Mouse (Mus musculus) spleen, adult 2 months (tissue): ENCODE measurements at regions not wholly inside any gene's neighbourhood (a gene's known extent, or its start where the extent isn't known, plus 50 kb on each side); places are given as distances from the start of the nearest gene placed in this dataset.

Source experiments
- DNase-seq, 2 experiments: peaks; one replicate each; pipeline versions ENCODE4 v3.0.0 to v3.0.0-alpha.2; 2012 to 2021; ENCODE audit warnings: low spot score in 2 of 2, low read depth in 1 of 2
- H3K27ac ChIP-seq: fragments of 200-500 bp; 2 replicates; pipeline ENCODE4 v1.5.1; 2012; ENCODE audit warnings: low read length, inconsistent platforms; ENCODE audit not compliant: insufficient read depth
- H3K27me3 ChIP-seq: fragments of 200-500 bp; 2 replicates; pipeline ENCODE4 v1.6.1; 2012; ENCODE audit warnings: mild to moderate bottlenecking, moderate library complexity, low read length, inconsistent platforms; ENCODE audit not compliant: control insufficient read depth, insufficient read depth
- H3K36me3 ChIP-seq: fragments of 200-500 bp; 2 replicates; pipeline ENCODE4 v1.6.1; 2012; ENCODE audit warnings: mild to moderate bottlenecking, low read length, inconsistent platforms; ENCODE audit not compliant: control insufficient read depth, insufficient read depth
- H3K4me1 ChIP-seq: fragments of 200-500 bp; 2 replicates; pipeline ENCODE4 v1.6.1; 2011; ENCODE audit warnings: inconsistent platforms; ENCODE audit not compliant: control insufficient read depth, insufficient read depth, insufficient read length
- H3K4me3 ChIP-seq: fragments of 200-500 bp; 2 replicates; pipeline ENCODE4 v1.5.1; 2011; ENCODE audit warnings: mild to moderate bottlenecking, inconsistent platforms; ENCODE audit not compliant: insufficient read depth, insufficient read length; ENCODE audit errors: extremely low read depth
- CTCF ChIP-seq: fragments of 200-500 bp; IDR thresholded peaks from 2 replicates; pipeline ENCODE4 v1.5.1; 2011; ENCODE audit warnings: mild to moderate bottlenecking, inconsistent platforms; ENCODE audit not compliant: insufficient read depth, insufficient read length, insufficient replicate concordance; ENCODE audit errors: extremely low read depth
- POLR2A ChIP-seq: fragments of 200-500 bp; IDR thresholded peaks from 2 replicates; pipeline ENCODE4 v1.6.1; 2011; ENCODE audit warnings: low read depth, low read length, inconsistent platforms
- WGBS: fragments of 180-500 bp; shearing (Covaris S2); methylation state at CpG from one replicate; pipeline ENCODE4 v1.1.7; 2018; 5-methylcytosine and 5-hydroxymethylcytosine counted together

DNA sequence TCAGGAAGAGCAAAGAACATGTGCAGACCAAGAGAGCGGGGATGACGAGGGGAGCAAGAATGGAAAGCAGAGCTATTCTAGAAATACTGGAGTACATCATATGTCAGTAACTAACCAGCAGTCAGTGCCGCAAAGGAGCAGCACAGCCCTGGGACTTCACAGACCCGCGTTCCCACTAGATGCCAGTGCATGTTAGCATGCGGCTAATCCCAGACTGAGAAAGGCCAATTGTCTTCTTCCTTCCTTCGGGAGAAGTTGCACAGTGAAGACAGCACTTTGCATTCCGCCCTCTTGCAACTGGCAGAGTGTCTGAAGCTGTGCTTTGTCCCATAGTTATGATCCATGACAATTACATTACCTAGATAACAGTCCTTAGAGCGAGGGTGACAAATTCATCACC lies 246.1 kb upstream of the Bmper start:
- no peak for TF ChIP-seq CTCF
- TF ChIP-seq POLR2A, result no peak
- H3K4me3 ChIP-seq, result no peak overlapping the region
- no peak for DNase-seq
- H3K36me3 ChIP-seq, result no peaks in the 10 kb centered on the region
- 85% methylated on average over 9 of the region's 9 CpGs for WGBS
- no peaks in the 10 kb centered on the region for H3K4me1 ChIP-seq
- no peaks in the 10 kb centered on the region for H3K27me3 ChIP-seq
- no peak overlapping the region for H3K27ac ChIP-seq

DNA sequence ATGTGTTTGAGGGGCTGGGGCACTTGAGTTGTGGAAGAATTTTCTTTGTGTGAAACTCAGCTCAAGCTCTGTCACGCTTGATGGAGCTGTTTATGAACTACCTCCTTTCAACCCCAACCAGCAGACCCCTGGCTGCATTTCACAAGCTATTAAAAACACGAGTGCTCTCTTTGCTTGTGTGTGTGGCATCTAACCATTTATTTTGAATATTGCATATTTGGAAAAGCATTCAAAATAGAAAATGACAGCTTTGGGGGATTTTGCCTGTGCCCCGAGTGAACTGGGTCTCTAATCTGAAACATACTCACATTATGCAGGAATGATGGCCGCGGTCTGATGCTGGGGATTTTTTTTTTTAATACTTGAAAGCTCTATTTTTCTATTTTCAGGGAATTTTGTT lies 243.2 kb upstream of the Bmper start:
- 85% methylated on average over 5 of the region's 5 CpGs for WGBS
- Histone ChIP-seq H3K27ac (no peak overlapping the region), H3K36me3 (no peaks in the 10 kb centered on the region), H3K27me3 (no peaks in the 10 kb centered on the region), H3K4me1 (no peaks in the 10 kb centered on the region), H3K4me3 (no peak overlapping the region)
- TF ChIP-seq CTCF (no peak), POLR2A (no peak)
- DNase-seq, result no peak

DNA sequence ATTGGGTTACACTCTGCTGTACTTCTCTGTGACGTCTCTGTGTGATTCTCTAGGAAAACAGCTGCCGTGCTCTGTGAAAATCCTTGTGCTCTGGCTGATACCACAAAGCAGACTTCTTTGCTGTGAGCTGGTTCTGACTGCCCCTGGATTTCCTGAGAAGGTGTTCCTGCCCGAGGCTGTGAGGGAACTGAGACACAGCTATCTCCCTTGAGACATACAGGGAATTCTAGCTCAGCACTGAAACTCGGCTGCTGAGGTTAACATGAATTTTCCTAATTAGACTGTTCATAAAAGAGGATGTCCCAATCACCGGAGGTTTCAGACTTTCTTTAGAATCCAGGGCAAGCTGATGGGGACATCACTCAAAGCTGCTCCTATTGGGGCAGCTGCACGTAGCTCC lies 233.4 kb upstream of the Bmper start:
- 69% methylated on average over 6 of the region's 6 CpGs for WGBS
- H3K4me3 ChIP-seq, result no peak overlapping the region
- H3K36me3 ChIP-seq, result no peaks in the 10 kb centered on the region
- DNase-seq, result no peak
- H3K27me3 ChIP-seq, result no peaks in the 10 kb centered on the region
- H3K4me1 ChIP-seq, result no peaks in the 10 kb centered on the region
- no peak for TF ChIP-seq CTCF
- TF ChIP-seq POLR2A, result no peak
- no peak overlapping the region for H3K27ac ChIP-seq

DNA sequence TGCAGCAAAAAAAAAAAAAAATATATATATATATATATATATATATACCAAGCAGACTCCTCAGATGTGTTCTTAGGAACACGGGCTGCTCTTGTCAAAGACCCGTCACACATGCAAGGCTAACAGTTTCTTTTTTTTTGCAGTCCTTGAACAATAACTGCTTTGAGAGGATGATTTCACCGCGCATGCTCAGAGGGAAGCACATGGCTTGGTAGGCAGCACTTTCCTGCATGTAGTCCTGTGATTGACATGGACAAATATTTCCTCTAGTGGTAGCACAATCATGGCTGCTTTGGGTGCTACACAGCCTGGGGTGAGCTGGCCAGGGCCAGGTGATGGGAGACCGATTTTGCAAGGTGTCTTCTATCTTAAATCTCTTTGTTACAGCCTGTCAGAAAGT lies 229.3 kb upstream of the Bmper start:
- TF ChIP-seq POLR2A, result no peak
- TF ChIP-seq CTCF, result no peak
- Histone ChIP-seq H3K27ac (no peak overlapping the region), H3K36me3 (no peaks in the 10 kb centered on the region), H3K4me1 (no peaks in the 10 kb centered on the region), H3K27me3 (no peaks in the 10 kb centered on the region), H3K4me3 (no peak overlapping the region)
- DNase-seq, result no peak
- 91% methylated on average over 5 of the region's 5 CpGs for WGBS

DNA sequence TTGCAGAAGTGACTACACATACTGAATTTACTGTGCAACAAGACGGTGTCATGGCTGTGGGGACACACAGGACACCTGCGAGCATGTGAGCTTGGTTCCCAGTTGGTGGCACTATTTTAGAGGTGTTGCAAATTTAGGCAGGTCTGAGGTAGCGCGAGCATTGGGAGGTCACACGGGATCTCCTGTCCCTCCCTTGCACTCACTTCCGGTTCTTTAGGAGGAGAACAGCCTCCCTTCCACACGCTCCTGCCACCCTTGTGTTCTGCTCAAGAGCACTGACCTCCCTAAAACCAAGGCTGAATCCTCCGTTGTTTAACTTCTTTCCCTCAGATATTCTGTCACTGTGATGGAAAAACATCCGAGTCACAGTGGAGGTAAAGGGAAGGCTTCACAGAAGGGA lies 227.3 kb upstream of the Bmper start:
- no peaks in the 10 kb centered on the region for H3K36me3 ChIP-seq
- H3K27me3 ChIP-seq, result no peaks in the 10 kb centered on the region
- no peaks in the 10 kb centered on the region for H3K4me1 ChIP-seq
- no peak overlapping the region for H3K27ac ChIP-seq
- DNase-seq, result no peak
- WGBS, result 81% methylated on average over 9 of the region's 9 CpGs
- no peak overlapping the region for H3K4me3 ChIP-seq
- TF ChIP-seq POLR2A (no peak), CTCF (no peak)

DNA sequence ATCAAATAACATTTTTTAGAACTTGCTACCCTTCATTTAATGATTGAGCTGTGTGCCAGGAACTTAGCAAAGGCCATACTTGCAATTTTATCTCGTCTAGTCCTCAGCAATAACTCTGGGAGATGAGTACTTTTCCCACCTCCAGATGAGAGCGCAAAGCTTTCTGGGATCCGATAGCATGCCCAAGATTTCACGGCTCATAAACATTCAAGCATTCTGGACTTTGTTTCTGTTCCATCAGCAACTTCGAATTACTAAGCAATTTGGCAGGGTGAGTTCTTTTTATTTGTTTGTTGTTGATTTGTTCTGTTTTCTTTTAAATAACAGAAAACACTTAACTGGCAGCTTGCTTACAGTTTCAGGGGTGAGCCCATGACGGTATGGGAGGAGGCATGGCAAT lies 224.6 kb upstream of the Bmper start:
- no peak overlapping the region for H3K27ac ChIP-seq
- no peaks in the 10 kb centered on the region for H3K27me3 ChIP-seq
- H3K36me3 ChIP-seq, result no peaks in the 10 kb centered on the region
- no peak for DNase-seq
- WGBS, result 86% methylated on average over 6 of the region's 6 CpGs
- no peaks in the 10 kb centered on the region for H3K4me1 ChIP-seq
- no peak overlapping the region for H3K4me3 ChIP-seq
- TF ChIP-seq POLR2A (no peak), CTCF (no peak)

DNA sequence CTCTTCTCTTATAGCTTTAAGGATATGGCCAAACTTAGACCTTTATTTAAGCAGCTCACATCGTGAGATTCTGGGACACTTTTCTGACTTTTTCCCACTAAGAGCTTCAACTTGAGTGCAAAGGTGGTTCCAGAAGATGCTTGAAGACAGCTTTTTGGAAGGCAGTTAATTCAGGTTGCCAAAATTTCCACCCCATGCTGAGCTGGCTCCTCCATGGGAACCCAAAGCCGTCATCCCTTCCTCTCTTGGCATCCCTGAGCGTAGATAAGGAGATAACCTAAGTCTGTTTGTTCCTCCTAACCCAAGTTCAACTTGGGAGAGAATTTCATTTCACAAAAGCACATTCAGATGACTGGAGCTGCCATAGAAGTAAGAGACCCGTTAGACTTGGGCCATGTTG lies 223.7 kb upstream of the Bmper start:
- WGBS, result 87% methylated on average over 4 of the region's 4 CpGs
- DNase-seq, result no peak
- TF ChIP-seq POLR2A, result no peak
- TF ChIP-seq CTCF, result no peak
- no peaks in the 10 kb centered on the region for H3K27me3 ChIP-seq
- H3K27ac ChIP-seq, result no peak overlapping the region
- no peaks in the 10 kb centered on the region for H3K36me3 ChIP-seq
- H3K4me3 ChIP-seq, result no peak overlapping the region
- H3K4me1 ChIP-seq, result no peaks in the 10 kb centered on the region
